In the genomic region with DNA sequence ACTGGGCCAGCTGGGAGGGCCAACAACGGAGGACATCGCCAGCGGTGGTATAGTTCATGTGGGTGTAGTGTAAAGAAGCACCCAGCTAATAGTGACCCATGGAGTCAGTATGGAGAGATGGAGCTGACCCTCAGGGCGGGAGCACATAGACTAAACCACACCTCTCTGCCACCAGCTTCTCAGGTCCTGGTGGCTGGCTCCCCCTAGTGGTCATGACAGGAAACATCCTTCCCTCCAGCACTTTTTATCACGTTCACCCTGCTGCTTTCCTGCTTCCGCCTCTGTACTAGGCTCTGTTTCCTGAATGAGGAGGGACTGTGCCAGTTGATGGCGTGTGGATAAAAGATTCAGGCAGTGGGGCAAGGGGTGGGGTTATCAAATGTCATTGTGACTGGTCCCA, we compare ENCODE assay signal across 9 mouse cellular contexts. TPM values are rescaled to one million over a fixed set of nuclear protein-coding genes. Genes with fewer than 3 reads are reported as not detected.
A peak's percentile ranks its signal among the peaks of the same experiment; 100 is the strongest.
DNase-seq lines count a peak whose midpoint lies in the region; ATAC-seq lines count a peak whose summit lies in the region.
"Had no signal": no experiment of that assay in that cellular context is flagged by ENCODE, and none has a peak within 500 bp of the region (broad histone marks: within the 10 kb centered on the region; RNA-seq: fewer than 3 reads in every experiment).

No protein-coding gene starts in this region.

- H3K27ac ChIP-seq in embryonic facial prominence, embryonic 15.5 days (replicated peaks) = 0 out of 2 replicates have a peak overlapping the region, but pooled peaks have one; percentile 12
- peak overlapping the region; percentile 85 for H3K27ac ChIP-seq in heart, embryonic 10.5 days

- H3K36me3 ChIP-seq in embryonic facial prominence, embryonic 15.5 days = 0 out of 2 replicates have a peak, but pooled peaks cover 4% of the 10 kb centered on the region
- 0 out of 2 replicates have a peak, but pooled peaks cover 3% of the 10 kb centered on the region for H3K36me3 ChIP-seq in heart, embryonic 10.5 days

- no peak overlapping the region for H3K4me3 ChIP-seq in embryonic facial prominence, embryonic 15.5 days (replicated peaks)
- H3K4me3 ChIP-seq in heart, embryonic 10.5 days = peak overlapping the region; percentile 31; the same call in 1 of the 2 replicates
- H3K4me3 ChIP-seq: erythroblast, embryonic 14.5 days had no signal

- ATAC-seq in embryonic facial prominence, embryonic 15.5 days (ENCODE audit: insufficient number of reproducible peaks, low FRiP score, low TSS enrichment, low read depth) = no peak; the same call in 1 of the 2 replicates

- H3K9me3 ChIP-seq in embryonic facial prominence, embryonic 15.5 days (replicated peaks) = no peaks in the 10 kb centered on the region
- H3K9me3 ChIP-seq in heart, embryonic 10.5 days = no peaks in the 10 kb centered on the region

- 12% methylated on average over 7 of the region's 7 CpGs for WGBS in embryonic facial prominence, embryonic 15.5 days
- 6% methylated on average over 7 of the region's 7 CpGs for WGBS in heart, embryonic 10.5 days

- peaks cover 16% of the 10 kb centered on the region for H3K4me1 ChIP-seq in embryonic facial prominence, embryonic 15.5 days
- peaks cover 57% of the 10 kb centered on the region for H3K4me1 ChIP-seq in heart, embryonic 10.5 days

- no peak overlapping the region for H3K9ac ChIP-seq in embryonic facial prominence, embryonic 15.5 days

- no peak overlapping the region for H3K4me2 ChIP-seq in embryonic facial prominence, embryonic 15.5 days (replicated peaks)

- H3K27me3 ChIP-seq in embryonic facial prominence, embryonic 15.5 days = no peaks in the 10 kb centered on the region
- H3K27me3 ChIP-seq in heart, embryonic 10.5 days (ENCODE audit: insufficient read depth, poor library complexity, severe bottlenecking) = no peaks in the 10 kb centered on the region

- peak; percentile 77 for DNase-seq in CD4-positive helper T cell, adult 2 months (ENCODE audit: low read depth, low spot score)
- peak; percentile 43 to 68 for DNase-seq in adrenal gland, postnatal 4 days (ENCODE audit: low spot score in 2 of 2)
- peak; percentile 95 for DNase-seq in heart, embryonic 10.5 days (ENCODE audit: low spot score)
- DNase-seq in kidney, adult 9 months = peak; percentile 88
- DNase-seq in liver = peak; percentile 84
- DNase-seq in monocyte, adult 2 months (ENCODE audit: low read depth in 1 of 2, low spot score in 2 of 2) = peak; percentile 59 to 64
- DNase-seq in spleen, postnatal 36 days (ENCODE audit: low spot score in 2 of 2) = peak; percentile 69 to 75

RNA-seq across cellular contexts. Expression of gene Adgrg3, which starts 15.8 kb away (rescaled TPM):
- total RNA-seq in adrenal gland, postnatal 4 days (2021) = 1 to 10 TPM; 6.2 to 7.8 TPM
- polyA plus RNA-seq in embryonic facial prominence, embryonic 15.5 days (2015; fragmentation: Nextera tagmentation; extraction: Ambion mirVana) = 3.2 and 3.8 TPM in 2 replicates
- polyA plus RNA-seq in heart, embryonic 10.5 days (2016; fragmentation: Nextera tagmentation; extraction: Ambion mirVana) = 3.0 and 3.9 TPM in 2 replicates

RNA-seq across cellular contexts. Expression of gene Adgrg1, which starts 27.1 kb away (rescaled TPM):
- total RNA-seq in adrenal gland, postnatal 4 days (2021) = 10 to 100 TPM; 38.3 to 62.3 TPM
- polyA plus RNA-seq in embryonic facial prominence, embryonic 15.5 days (2015; fragmentation: Nextera tagmentation; extraction: Ambion mirVana) = 29.9 and 31.9 TPM in 2 replicates
- polyA plus RNA-seq in heart, embryonic 10.5 days (2016; fragmentation: Nextera tagmentation; extraction: Ambion mirVana) = 9.0 and 16.6 TPM in 2 replicates

RNA-seq across cellular contexts. Expression of gene Drc7, which starts 53.2 kb away (rescaled TPM):
- not detected for total RNA-seq in adrenal gland, postnatal 4 days (2021)
- polyA plus RNA-seq in embryonic facial prominence, embryonic 15.5 days (2015; fragmentation: Nextera tagmentation; extraction: Ambion mirVana) = 1.7 and 2.4 TPM in 2 replicates
- 0.09 TPM in 1 of 2 replicates, not detected in the other for polyA plus RNA-seq in heart, embryonic 10.5 days (2016; fragmentation: Nextera tagmentation; extraction: Ambion mirVana)
- polyA plus RNA-seq: erythroblast, embryonic 14.5 days had no signal
